Mouse (Mus musculus) lung, postnatal 25 days (tissue): ENCODE results near the gene Ccdc194.

Source experiments
- DNase-seq: peaks from one replicate; pipeline ENCODE4 v3.0.0; 2022; ENCODE audit warnings: low spot score

The Ccdc194 gene

GRCm38 (mm10) chr8:71525226-71526050 lies at the start of gene Ccdc194:
Gene Ccdc194 (minus strand): TSS chr8:71525711.
- DNase-seq, result no peak

GRCm38 (mm10) chr8:71575020-71575419 lies 49.5 kb upstream of the Ccdc194 start:
- DNase-seq, result no peak

GRCm38 (mm10) chr8:71574426-71574825 lies 48.9 kb upstream of the Ccdc194 start:
- no peak for DNase-seq

GRCm38 (mm10) chr8:71572847-71573633 lies 47.5 kb upstream of the Ccdc194 start:
- no peak for DNase-seq

DNA sequence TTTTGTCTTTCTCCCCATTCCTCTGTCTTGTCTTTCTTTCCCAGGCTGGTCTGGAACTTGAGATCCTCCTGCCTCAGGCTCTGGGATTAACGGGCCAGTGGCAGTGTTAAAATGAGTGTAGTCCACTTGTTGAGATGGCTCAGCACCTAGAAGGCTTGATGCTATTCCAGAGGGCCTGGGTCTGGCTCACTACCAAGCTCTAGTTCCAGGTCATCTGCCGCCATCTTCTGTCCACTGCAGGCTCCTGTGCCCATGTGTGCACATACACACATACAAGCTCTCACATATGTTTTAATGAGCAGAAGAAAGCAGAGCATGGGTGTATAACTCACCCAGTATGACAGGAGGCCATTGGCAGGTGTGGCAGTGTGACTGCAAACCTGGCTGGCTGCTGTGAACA lies 46.6 kb upstream of the Ccdc194 start:
- no peak for DNase-seq

DNA sequence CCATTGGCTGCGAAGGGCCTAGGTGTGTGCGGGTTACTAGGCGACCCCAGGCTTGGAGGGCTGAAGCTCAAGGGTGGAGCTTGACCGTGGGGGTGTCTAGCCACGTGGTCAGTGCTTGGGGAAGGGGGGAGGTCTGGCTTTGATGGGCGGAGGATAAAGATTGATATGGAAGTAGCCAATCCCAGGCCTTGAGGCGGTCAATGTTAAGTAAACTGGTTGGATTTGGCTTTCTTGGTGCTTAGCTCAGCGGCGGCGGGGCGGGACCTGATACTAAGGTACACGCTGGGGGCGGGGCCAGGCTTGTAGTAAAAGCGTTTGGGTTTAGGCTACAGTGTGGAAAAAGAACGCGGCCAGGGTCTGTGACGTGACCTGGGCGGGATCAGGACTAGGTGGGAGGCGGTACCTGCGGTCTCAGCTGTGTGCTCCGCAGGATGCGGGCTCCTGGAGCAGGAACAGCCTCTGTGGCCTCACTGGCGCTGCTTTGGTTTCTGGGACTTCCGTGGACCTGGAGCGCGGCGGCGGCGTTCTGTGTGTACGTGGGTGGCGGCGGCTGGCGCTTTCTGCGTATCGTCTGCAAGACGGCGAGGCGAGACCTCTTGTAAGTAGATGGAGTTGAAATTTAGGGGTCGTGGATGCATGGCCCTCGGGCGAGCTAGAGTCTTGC lies 44.9 kb upstream of the Ccdc194 start:
- DNase-seq, result peak; percentile 96

- DNase-seq, result peak; percentile 95
These were observed 44.1 kb upstream of the Ccdc194 start for GRCm38 (mm10) chr8:71569366-71570290.

GRCm38 (mm10) chr8:71568941-71569340 lies 43.4 kb upstream of the Ccdc194 start:
- no peak for DNase-seq

DNA sequence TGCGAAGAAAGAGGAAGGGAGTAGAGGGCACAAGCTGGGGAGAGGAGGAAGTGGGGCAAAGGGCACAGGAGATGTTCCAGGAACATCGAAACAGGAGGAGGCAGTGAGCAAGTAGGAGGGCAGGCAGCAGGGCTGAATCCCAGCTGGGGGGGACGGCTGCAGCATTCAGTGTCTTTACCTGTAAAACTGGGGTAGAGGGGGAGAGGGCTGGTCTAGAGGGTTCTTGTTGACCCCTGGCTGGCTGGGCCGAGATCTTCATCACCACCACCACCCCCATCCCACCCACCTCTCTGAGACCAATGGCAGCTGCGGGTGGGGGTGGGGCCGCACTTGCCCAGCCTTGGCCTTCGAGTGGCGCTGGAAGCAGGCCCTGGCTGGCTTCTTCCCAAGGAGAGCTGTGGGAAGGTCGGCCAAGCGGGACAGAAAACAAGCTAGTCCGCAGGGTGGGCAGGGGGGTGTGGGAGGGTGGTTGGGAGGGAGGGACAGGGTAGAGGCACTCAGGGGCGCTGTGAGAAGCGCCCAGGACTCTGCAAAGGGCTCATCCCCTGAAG lies 43.0 kb upstream of the Ccdc194 start, which contains the start of gene Slc27a1:
Gene Slc27a1, plus strand, starts transcription at position 496 of the 551 bp plus-strand sequence.
- DNase-seq, result peak; percentile 67

- no peak for DNase-seq
These were observed 42.1 kb upstream of the Ccdc194 start for GRCm38 (mm10) chr8:71567587-71567986.

DNA sequence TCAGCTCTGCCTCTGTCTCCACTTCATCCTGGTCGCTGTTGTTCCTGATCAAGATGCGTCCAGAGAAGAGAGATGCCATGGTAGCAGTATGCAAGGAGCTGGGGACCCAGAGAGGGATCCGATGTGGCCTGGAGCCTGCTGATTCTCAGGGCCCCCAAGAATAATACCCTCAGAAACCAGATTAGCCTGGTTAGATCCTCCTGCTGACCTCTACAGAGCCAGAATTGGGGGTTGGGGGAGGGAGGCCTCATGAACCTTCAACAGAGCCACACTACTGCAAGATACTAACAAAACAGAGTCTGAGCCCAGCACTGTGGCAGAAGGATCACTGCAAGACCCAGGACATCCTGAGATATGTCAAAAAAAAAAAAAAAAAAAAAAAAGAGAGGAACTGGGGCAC lies 41.0 kb upstream of the Ccdc194 start, which contains the start of gene Nxnl1:
Gene Nxnl1, minus strand, starts transcription at position 101 of the 400 bp plus-strand sequence.
- DNase-seq, result no peak

GRCm38 (mm10) chr8:71563992-71564391 lies 38.5 kb upstream of the Ccdc194 start:
- no peak for DNase-seq

- peak; percentile 81 for DNase-seq
These were observed 37.2 kb upstream of the Ccdc194 start for GRCm38 (mm10) chr8:71562751-71563150.

- DNase-seq, result peak; percentile 71
These were observed 35.9 kb upstream of the Ccdc194 start for GRCm38 (mm10) chr8:71561401-71561800.

DNA sequence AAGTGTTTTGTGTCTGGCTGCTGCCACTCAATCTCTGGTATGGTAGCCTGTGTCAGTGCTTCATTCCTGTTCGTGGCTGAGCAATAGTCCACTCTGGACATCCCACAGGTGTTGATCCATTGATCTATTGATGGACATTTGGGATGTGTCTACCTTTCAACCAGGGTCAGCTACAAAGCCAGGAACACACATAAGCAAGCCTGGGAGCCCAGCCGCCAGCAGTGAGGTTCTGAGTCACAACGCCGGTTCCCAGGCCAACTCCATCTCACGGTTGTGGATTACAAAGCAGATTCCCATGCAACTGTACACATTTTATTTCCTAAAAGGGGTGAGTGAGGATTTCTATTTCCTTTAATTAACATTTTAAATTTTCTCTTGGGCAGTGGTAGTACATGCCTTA lies 35.3 kb upstream of the Ccdc194 start:
- DNase-seq, result no peak

DNA sequence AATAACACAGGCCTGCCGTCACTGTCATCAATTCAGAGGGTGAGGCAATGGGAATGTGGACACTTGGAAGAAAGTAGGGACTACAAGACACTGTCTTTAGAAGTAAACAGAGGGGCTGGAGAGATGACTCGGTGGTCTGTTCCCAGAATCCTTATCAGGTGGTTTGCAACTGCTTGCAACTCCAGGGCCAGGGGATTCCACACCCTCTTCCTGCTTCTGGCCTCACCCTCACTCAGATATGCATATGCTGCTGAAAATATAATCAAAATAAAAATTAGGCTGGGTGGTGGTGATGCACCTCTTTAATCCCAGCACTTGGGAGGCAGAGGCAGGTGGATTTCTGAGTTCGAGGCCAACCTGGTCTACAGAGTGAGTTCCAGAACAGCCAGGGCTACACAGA lies 34.6 kb upstream of the Ccdc194 start:
- DNase-seq, result no peak

GRCm38 (mm10) chr8:71558958-71559690 lies 33.6 kb upstream of the Ccdc194 start:
- peak; percentile 85 for DNase-seq

DNA sequence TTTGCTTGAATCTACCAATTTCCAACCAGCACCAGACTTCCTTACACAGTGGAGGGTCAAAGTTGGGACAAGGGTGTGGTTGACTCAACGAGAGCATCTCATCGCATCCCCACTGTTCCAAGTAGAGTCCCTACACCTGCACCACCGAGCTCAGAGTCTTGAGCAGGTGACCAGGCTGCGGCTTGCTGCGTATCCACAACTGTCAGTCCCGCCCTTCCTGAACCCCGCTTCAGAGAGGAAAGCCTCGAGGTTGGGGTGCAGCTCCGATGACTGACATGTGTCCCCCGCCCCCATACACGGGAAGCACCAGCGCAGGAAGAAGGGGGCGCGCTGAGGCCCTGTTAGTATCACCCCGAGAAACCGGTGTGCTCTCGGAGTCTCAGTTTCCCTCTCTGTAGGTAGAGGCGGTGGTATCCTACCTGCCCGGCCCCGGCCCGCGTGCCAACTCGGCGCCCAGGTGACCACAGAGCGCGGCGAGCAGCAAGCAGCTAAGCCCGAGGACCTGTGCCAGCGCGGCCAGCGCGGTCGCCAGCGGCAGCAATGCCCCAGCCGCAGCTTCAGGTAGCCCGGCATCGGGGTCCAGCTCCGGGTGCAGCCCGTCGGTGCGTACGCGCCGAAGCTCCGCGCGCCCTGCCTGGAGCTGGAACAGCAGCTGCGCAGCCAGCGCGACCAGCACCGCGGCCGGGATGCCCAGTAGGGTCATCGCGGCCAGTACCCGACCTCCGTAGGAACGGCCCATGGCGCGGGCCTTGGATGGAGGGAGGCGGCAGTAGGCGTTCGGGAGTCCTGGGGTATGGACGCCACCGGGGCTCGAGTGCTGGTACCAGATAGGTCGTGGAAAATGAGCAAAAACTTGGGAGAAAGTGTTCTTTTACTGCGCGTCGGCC lies 32.8 kb upstream of the Ccdc194 start, which contains the start of gene Tmem221:
Gene Tmem221, minus strand, starts transcription at position 801 of the 887 bp plus-strand sequence.
- DNase-seq, result no peak

DNA sequence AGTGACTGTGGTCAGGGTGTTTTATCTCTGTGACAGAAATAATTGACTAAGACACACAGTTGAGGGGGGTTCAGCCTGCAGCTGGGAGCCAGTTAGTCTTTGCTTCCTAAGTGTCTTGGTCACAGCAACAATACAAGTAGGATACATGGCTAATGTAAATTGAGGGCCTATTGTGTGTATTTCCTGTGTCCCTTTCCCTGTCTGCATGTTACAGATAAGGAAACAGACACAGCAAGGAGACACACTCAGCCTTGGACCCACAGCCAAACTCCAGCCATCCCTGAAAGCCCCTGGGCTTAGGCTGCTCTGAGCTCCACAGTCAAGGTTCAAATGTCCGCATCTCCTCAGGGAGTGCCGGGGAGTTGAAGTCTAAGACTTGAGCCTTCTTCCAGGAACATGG lies 29.1 kb upstream of the Ccdc194 start:
- DNase-seq, result no peak
